Mouse (Mus musculus): Measurements from ENCODE around the gene Pias1. TPM values are rescaled to one million over a fixed set of nuclear protein-coding genes. Genes with fewer than 3 reads are reported as not detected.

Gene Pias1
- total RNA-seq, 2 experiments from 2014 or later = 66.0 to 68.6 TPM

GRCm38 (mm10) chr9:62848641-62849040 lies 139.1 kb downstream of the Pias1 start:
- no peak overlapping the region for H3K27ac ChIP-seq
- H3K4me3 ChIP-seq = no peak overlapping the region
- no peak for TF ChIP-seq CTCF (IDR thresholded peaks at IDR 0.05)
- no peak for DNase-seq (ENCODE audit: extremely low spot score in 1 of 2, low spot score in 2 of 2)
- intact Hi-C loops (cut with DNase I) = loop anchor here (10.0 kb wide), 1 partner anchor 546 kb away; the partner anchor contains the start of gene 2300009A05Rik

DNA sequence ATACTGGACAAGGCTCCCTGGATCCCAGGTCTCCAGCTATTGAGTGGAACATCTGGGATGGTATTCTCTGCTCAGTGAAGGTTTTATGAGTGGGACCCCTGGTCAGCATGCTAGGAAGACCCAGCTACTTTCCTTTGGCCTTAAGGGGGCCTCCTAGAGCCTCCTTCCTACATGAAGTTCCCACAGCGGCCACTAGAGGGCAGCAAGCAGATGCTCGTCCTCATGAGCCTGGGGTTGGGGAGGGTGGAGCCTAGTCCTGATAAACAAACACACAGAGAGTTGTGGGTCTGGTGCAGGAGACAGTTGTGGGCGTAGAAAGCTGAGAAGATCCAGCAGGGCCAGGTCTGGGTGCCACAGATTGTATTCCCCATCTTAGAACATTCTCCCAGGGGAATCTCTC lies 140.0 kb downstream of the Pias1 start:
- Histone ChIP-seq H3K27ac (peak overlapping the region; percentile 50; the same call in 1 of the 2 replicates), H3K4me3 (peak overlapping the region; percentile 18)
- DNase-seq (ENCODE audit: extremely low spot score in 1 of 2, low spot score in 2 of 2) = peak; percentile 81 to 89
- intact Hi-C loops (cut with DNase I) = loop anchor here (1.0 to 10.0 kb wide), 3 partner anchors 133 to 547 kb away; partner anchors contain the start of gene 2300009A05Rik
- TF ChIP-seq CTCF (IDR thresholded peaks at IDR 0.05) = peak; percentile 99

- Histone ChIP-seq H3K4me3 (no peak overlapping the region), H3K27ac (no peak overlapping the region)
- no peak for DNase-seq (ENCODE audit: extremely low spot score in 1 of 2, low spot score in 2 of 2)
- intact Hi-C loops (cut with DNase I) = loop anchor here (10.0 kb wide), 1 partner anchor 550 kb away; the partner anchor contains the start of gene 2300009A05Rik
- no peak for TF ChIP-seq CTCF (IDR thresholded peaks at IDR 0.05)
These were observed 143.3 kb downstream of the Pias1 start for GRCm38 (mm10) chr9:62844461-62844860.

GRCm38 (mm10) chr9:62843356-62844024 lies 144.2 kb downstream of the Pias1 start:
- no peak overlapping the region for H3K27ac ChIP-seq
- intact Hi-C loops (cut with DNase I) = loop anchor here (10.0 kb wide), 1 partner anchor 551 kb away; the partner anchor contains the start of gene 2300009A05Rik
- no peak overlapping the region for H3K4me3 ChIP-seq
- no peak for DNase-seq (ENCODE audit: extremely low spot score in 1 of 2, low spot score in 2 of 2)
- TF ChIP-seq CTCF (IDR thresholded peaks at IDR 0.05) = no peak

DNA sequence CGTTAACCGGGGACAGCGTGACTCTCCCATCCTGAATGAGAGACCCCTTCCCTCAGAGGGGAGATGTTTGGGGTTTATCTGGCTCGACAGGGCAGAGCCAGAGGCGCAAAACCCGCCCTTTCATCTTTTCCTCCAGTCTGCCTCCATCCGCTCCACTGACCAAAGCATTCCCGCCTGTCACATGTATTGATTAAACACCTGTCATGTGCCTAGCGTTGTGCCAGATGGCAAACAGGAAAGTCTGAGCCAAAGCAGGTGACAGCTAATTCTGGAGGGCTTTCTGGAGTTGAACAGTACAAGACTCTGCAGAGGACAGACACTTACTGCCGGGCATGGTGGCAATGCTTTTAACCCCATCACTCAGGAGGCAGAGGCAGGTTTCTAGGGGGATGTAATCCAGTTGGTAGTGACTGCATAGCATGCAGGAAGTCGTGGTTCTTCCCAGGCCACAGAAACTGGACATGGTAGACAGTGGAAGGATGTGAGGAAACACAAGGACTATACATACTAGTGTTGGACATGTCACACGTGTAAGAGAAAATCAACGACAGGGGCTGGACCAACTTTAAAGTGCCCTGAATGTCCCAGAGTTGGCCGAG lies 148.5 kb downstream of the Pias1 start:
- DNase-seq (ENCODE audit: extremely low spot score in 1 of 2, low spot score in 2 of 2) = no peak
- peak overlapping the region; percentile 81 for H3K4me3 ChIP-seq
- H3K27ac ChIP-seq = peak overlapping the region; percentile 84
- intact Hi-C loops (cut with DNase I) = no loop called here
- TF ChIP-seq CTCF (IDR thresholded peaks at IDR 0.05) = no peak

GRCm38 (mm10) chr9:62838506-62839171 lies 149.1 kb downstream of the Pias1 start, which contains the start of gene Cln6:
TSS of gene Cln6 (plus strand) at chr9:62838785.
- intact Hi-C loops (cut with DNase I) = no loop called here
- peak within 1 kb of the TSS; percentile 84 for H3K27ac ChIP-seq
- DNase-seq (ENCODE audit: extremely low spot score in 1 of 2, low spot score in 2 of 2) = peak; percentile 72 to 75
- peak within 1 kb of the TSS; percentile 81 for H3K4me3 ChIP-seq
- no peak for TF ChIP-seq CTCF (IDR thresholded peaks at IDR 0.05)

GRCm38 (mm10) chr9:62838146-62838505 lies 149.6 kb downstream of the Pias1 start:
- Histone ChIP-seq H3K4me3 (peak overlapping the region; percentile 81), H3K27ac (peak overlapping the region; percentile 84)
- TF ChIP-seq CTCF (IDR thresholded peaks at IDR 0.05) = no peak
- DNase-seq (ENCODE audit: extremely low spot score in 1 of 2, low spot score in 2 of 2) = no peak
- intact Hi-C loops (cut with DNase I) = no loop called here

- no peak for TF ChIP-seq CTCF (IDR thresholded peaks at IDR 0.05)
- intact Hi-C loops (cut with DNase I) = no loop called here
- no peak for DNase-seq (ENCODE audit: extremely low spot score in 1 of 2, low spot score in 2 of 2)
- peak overlapping the region; percentile 84; the same call in 1 of the 2 replicates for H3K27ac ChIP-seq
- no peak overlapping the region for H3K4me3 ChIP-seq
These were observed 150.1 kb downstream of the Pias1 start for GRCm38 (mm10) chr9:62837611-62838010.

DNA sequence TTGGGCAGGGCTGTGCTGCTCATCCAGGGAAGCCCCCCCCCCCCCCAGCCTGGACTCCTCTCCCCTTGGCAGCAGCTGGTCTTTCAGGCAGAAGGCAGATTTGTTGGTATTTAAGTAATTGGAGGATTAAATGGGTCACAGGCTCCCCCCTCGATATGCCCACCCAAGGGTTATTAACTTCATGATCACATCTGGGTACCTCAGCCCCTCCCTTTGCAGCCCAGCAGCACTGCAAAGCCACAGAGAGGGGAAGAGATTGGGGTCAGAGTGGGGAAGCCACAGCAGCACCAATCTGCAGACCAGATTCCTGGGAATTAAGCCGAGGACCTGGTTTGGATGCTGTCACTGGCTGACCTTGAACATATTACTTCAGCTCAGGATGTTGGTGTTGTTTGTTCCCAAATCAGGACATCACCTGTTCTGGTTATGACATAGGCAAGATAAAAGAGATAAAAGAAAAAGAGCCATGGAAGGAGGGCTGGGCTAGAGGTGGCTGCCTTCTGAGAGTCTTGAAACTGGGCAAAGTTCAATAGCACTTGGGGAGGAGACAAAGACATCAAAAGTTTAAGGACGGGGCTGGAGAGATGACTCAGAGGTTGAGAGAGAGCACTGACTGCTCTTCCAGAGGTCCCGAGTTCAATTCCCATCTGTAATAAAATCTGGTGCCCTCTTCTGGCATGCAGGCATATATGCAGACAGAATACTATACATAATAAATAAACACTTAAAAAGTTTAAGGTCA lies 151.8 kb downstream of the Pias1 start:
- no peak for DNase-seq (ENCODE audit: extremely low spot score in 1 of 2, low spot score in 2 of 2)
- peak; percentile 19 for TF ChIP-seq CTCF (IDR thresholded peaks at IDR 0.05)
- intact Hi-C loops (cut with DNase I) = no loop called here
- Histone ChIP-seq H3K4me3 (no peak overlapping the region), H3K27ac (no peak overlapping the region)

DNA sequence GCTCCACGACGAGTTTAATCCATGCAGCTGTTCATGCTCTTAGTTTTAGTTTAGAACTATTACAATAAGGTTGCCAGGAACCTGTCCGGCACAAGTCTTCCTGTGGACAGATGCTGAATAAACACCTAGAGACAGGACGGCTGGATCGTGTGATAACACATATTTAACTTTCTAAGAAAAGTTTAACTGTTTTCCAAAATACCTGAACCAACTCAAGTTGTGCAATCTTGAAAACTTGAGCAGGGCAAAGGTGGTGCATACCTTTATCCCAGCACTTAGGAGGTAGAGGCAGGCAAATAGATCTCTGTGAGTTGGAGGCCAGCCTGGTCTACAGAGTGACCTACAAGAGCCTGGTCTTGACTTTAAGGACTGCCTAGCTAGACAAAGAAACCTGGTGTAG lies 152.8 kb downstream of the Pias1 start:
- no peak for TF ChIP-seq CTCF (IDR thresholded peaks at IDR 0.05)
- intact Hi-C loops (cut with DNase I) = no loop called here
- H3K27ac ChIP-seq = no peak overlapping the region
- no peak for DNase-seq (ENCODE audit: extremely low spot score in 1 of 2, low spot score in 2 of 2)
- H3K4me3 ChIP-seq = no peak overlapping the region

DNA sequence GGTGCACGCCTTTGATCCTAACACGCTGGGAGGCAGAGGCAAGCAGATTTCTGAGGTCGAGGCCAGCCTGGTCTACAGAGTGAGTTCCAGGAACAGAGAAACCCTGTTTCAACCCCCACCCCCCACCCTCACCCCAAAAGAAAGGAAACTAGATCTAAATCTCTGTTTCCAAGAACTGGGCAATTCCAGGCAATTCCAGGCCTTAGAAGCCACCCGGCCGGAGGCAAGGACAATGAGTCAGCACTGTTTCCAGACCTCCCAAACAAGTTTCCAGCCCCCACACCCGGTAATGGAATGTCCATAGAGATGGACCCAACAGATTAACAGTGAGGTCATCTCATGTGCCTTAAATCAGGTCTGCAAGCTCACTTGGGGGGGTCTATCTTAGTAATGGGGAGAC lies 157.8 kb downstream of the Pias1 start:
- Histone ChIP-seq H3K4me3 (no peak overlapping the region), H3K27ac (no peak overlapping the region)
- no peak for TF ChIP-seq CTCF (IDR thresholded peaks at IDR 0.05)
- DNase-seq (ENCODE audit: extremely low spot score in 1 of 2, low spot score in 2 of 2) = no peak
- intact Hi-C loops (cut with DNase I) = loop anchor here (5.0 to 10.0 kb wide), 3 partner anchors 48 to 273 kb away; no protein-coding TSS in a partner anchor

All from left cerebral cortex, adult 2 months (tissue).